Mouse (Mus musculus): Measurements from ENCODE around the gene Ecm2. TPM values are rescaled to one million over a fixed set of nuclear protein-coding genes. Genes with fewer than 3 reads are reported as not detected.

The Ecm2 gene
- total RNA-seq, 2 experiments from 2014 or later: 2.3 to 2.7 TPM

- intact Hi-C loops (cut with DNase I): no loop called here
- no peak for DNase-seq (ENCODE audit: low spot score in 2 of 2)
Observed at GRCm38 (mm10) chr13:49581541-49582530, 77.2 kb downstream of the Ecm2 start, which contains the start of gene Omd. Omd (plus strand) TSS chr13:49582462.

Other genes with a start within 250 kb of the Ecm2 start
- gene Fgd3, start 184.5 kb upstream of the Ecm2 start, total RNA-seq (2021): 1 to 10 TPM; 6.3 to 6.8 TPM
- gene Bicd2, start 163.2 kb upstream of the Ecm2 start, total RNA-seq (2021): 10 to 100 TPM; 48.5 to 51.0 TPM
- gene Ippk, start 83.6 kb upstream of the Ecm2 start, total RNA-seq (2021): 10 to 100 TPM; 14.8 to 16.8 TPM
- gene Tes3-ps, start 11.5 kb upstream of the Ecm2 start, total RNA-seq (2021): 1 to 10 TPM; 1.6 to 1.9 TPM
- gene Aspn, start 39.6 kb downstream of the Ecm2 start, total RNA-seq (2021): 1 to 10 TPM; 1.6 to 2.0 TPM
- gene Omd, start 77.7 kb downstream of the Ecm2 start, total RNA-seq (2021): 1 to 10 TPM; 1.6 to 2.0 TPM
- 1 to 10 TPM; 5.4 to 7.1 TPM for gene Ogn, start 103.2 kb downstream of the Ecm2 start, total RNA-seq (2021)
- under 1 TPM; 0.39 to 0.53 TPM for gene Cenpp, start 148.0 kb downstream of the Ecm2 start, total RNA-seq (2021)
- gene Nol8, start 148.3 kb downstream of the Ecm2 start, total RNA-seq (2021): 10 to 100 TPM; 25.4 to 31.7 TPM
- 10 to 100 TPM; 63.4 to 66.9 TPM for gene Iars, start 177.3 kb downstream of the Ecm2 start, total RNA-seq (2021)

All from left cerebral cortex, postnatal 25 days (tissue).